Mouse (Mus musculus) urinary bladder, postnatal 10 days (tissue): Measurements from ENCODE around the gene Rasd1.
"Not testable (repeated sequence)": the region's sequence is repeated elsewhere in the genome, so short reads cannot be mapped to it uniquely, and the experiment has no call there.

ENCODE experiments used
- DNase-seq: peaks from one replicate; pipeline ENCODE4 v3.0.0; 2022; ENCODE audit warnings: low spot score

Rasd1 gene

DNA sequence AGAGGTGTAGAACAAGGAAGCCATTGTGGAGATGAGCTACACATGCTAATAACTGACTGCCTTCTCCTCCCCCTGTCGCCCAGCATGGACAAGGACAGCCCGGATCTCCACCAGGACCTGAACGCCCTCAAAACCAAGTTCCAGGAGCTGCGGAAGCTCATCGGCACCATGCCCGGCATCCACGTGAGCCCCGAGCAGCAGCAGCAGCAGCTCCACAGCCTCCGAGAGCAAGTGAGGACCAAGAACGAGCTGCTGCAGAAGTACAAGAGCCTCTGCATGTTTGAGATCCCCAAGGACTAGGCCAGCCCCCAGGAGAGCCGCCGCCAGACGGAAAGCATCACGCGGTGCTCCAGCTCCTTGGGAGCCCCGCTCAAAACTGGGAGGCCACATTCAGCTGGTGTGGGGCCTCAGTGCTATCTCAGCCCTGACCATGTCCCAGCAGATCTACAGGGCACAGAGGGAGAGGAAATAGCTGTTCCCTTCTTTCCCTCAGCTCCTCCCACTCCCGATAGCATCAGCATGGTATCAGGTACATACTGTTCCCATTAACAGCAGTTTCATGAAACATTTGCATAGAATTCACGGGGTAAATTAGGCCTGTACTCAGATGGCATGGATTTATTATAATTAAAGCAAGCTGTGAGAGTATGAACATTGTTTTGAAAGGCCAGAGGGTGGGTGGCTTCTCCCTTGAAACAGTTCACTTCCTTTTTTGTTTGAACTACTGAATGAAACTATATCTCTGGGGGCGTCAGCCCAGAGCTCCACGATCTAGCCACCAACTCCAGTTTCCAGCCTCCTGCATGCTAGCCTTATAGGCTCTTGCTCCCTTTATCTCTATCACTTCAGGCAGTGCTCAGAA, 4.0 kb downstream of the Rasd1 start:
- DNase-seq = no peak

DNA sequence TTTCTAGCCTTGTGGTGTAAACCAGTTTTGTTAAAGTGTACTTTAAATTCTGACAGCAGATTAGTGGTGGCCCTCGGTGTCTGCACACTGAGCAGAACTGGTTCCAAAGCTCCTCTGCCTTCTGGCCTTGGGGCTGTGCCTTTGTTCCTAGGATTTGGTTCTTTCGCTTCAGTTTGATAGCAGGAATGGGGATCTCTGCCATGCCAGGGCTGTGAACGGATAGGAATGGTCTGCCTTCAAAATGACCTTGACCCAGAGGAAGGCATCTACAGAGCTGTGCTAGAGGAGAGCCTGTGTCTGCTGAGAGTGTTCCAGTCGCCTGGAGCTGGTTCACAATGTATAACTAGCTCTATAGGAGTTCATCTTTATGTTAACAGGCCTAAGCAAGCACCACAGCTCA, 5.3 kb downstream of the Rasd1 start:
- no peak for DNase-seq

DNA sequence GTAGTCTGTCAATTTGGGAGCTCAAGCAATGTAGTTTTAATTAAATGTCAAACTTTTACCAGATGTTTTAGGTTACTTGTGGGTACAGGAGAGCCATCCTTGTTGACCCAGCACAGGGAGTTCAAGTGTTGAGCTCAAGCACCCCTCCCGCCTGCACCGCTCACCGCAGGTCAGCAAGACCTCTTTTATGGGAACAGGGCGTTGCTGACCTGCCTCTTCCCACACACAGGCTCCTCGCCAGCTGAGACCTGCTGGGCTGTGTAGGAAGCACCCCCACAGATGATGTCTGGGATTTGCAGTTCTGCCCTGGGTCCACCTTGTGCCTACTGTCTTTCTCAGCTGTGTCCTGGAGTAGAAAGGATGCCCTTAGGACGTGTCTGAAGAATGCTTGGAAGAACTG, 8.0 kb downstream of the Rasd1 start:
- no peak for DNase-seq

DNA sequence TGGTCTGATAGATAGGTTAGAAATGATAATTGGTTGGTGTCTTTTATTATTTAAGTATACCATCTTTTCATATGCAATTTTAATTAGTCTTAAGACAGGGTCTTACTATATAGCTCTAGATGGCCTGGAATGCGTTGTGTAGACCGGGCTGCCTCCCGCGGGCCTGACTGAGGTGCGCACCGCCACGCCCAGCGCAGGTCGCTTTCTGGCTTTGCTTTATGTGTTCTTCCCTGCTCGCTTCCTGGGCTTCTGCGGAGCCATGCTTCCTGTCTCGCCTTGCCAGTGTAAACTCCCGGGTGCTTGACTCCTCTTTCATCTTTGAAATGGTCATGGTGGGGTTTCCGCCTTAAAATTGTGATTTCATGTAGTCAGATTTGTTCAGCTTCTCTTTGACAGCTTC, 11.9 kb downstream of the Rasd1 start:
- DNase-seq = no peak

DNA sequence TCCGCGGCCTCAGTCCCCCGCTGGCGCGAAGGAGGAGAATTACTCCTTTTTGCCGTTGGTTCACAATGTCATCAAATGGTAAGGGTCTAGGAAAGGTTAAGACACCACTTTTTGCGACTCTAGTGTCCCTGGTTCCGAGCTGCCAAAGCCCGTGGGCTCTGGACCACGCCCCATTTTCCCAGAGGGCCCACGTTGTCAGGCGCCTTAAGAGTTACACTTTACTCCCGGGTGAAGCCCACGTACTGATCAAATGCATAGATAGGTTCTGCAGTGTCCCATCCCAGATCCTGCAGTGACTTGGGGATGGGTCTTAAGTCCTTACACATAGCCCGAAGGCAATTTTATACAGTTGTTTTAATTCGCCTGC, 16.4 kb downstream of the Rasd1 start:
- DNase-seq = no peak

DNA sequence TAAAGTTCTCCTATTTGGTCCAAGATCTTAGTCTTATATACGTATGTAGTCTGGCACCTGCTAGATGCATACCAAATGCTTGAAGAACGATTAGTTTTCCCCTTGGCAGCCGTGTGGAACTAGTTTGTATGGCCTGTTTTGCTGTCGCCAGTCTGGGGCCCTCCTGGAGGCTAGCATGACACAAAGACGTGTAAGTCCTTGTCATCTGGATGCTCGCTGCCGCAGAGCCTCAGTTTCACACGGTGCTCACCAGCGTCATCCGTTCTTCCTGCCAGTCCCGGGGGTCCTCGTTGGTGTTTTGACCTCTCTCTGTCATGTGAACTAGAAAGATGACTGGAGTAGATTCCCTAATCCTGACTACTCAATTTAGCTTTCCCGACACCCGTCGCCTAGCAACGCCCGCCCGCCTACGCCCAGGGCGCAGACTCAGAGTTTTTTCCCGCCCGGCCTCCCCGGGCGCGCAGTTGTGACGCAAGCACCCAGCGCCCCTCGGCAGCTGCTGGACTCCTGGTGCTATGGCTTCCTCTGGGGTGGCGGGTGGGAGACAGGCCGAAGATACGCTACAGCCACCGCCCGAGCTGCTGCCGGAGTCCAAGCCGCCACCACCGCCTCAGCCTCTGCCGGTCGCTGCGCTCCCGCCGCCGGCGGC, 16.9 kb downstream of the Rasd1 start, which contains the start of gene Med9:
TSS of gene Med9 (plus strand) at position 455 of the 649 bp plus-strand sequence.
- peak; percentile 87 for DNase-seq

DNA sequence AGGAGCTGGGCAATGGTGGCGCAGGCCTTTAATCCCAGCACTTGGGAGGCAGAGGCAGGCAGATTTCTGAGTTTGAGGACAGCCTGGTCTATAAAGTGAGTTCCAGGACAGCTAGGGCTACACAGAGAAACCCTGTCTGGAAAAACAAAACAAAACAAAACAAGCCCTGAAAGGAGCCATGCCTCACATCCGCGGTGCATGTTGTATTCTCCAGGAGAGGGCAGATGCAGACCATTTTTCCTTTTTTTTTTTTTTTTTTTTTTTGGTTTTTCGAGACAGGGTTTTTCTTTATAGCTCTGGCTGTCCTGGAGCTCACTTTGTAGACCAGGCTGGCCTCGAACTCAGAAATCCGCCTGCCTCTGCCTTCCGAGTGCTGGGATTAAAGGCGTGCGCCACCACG, 19.9 kb downstream of the Rasd1 start:
- not testable (repeated sequence) for DNase-seq

DNA sequence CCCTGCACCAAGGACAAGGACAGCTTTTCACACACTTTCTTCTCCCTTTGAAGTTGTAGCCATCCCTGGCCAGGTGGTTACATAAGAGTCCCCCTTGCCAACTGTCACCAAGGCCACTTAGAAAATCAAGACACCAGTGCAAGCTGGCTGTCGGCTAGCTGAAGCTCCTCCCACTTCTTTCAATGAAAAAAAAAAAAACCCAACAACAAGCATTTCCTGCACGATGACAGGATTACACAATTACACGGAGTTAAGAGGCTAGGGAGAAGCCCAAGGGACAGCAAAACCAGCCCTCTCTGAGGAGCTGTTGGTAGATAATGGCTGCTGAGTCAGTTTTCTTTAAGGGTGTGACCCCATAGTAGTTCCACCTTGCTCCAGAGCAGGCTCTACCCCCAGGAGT, 23.4 kb downstream of the Rasd1 start:
- DNase-seq = no peak

DNA sequence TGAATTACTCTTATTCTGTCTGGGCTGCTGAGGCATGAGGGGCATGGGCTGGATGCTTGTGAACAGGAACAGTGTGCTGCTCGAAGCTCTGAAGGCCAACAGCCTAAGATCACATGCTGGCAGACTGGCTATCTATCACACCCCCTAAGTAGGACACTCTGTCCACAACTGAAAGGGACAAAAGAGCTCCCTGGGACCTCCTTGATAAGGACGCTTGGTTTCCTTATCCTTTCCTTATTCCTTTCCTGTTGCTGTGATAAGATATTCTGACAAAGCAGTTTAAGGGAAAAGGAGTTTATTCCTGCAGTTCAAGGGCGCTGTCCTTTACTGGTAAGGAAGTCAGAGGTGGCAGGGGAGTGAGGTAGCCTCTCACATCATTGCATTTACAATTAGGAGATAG, 24.1 kb downstream of the Rasd1 start:
- no peak for DNase-seq

DNA sequence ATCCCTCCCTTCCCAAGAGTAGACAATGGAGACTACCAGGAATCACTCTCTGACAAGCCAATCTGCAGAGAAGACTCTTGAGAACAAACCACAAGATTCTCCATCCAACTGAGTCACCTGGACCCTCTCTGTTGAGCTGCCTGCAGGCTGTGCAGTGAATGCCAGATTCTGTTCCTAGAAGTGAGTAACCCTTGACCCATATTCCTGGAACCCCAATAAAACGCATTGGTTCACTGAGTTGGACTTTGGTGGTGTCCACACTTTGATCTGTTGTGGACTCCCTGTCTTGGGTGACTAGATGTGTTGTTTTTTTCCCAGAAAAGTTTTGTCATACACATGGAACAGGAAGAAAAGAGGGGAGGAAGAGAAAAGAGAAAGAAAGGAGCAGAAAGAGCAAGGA, 24.9 kb downstream of the Rasd1 start:
- no peak for DNase-seq

DNA sequence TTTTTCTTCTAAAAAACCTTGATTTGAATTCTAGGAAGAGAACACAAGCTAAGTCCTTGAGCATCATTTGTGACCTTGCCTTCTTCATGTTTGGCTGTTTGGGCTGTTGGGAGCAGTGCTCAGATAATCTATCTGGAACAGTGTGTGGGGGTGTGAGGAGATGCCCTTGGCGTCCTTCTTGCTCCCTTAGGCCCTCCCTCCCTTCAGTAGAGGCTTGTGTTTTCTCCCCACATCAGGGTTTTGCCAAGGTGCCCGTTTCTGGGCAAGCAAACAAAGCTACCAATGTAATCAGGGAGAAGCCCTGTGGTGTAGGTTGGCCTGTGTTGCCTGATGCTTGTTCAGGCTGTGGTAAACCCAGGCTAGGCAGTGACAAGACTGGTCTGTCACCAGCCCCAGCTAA, 27.1 kb downstream of the Rasd1 start:
- DNase-seq = no peak

DNA sequence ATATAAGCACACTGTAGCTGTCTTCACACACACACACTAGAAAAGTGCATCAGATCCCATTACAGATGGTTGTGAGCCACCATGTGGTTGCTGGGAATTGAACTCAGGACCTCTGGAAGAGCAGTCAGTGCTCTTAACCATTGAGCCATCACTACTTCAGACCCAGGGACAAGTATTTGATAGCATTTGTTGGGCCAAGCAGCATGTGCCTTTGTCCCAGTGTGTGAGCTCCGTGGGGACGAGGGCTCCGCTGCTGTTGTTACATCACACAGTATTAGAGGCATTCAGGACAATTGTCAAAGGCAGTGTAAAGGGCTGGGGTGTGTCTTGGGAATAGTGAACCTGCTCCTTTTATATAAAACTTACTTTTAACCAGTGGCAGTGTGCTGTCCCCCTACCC, 27.7 kb downstream of the Rasd1 start:
- no peak for DNase-seq

DNA sequence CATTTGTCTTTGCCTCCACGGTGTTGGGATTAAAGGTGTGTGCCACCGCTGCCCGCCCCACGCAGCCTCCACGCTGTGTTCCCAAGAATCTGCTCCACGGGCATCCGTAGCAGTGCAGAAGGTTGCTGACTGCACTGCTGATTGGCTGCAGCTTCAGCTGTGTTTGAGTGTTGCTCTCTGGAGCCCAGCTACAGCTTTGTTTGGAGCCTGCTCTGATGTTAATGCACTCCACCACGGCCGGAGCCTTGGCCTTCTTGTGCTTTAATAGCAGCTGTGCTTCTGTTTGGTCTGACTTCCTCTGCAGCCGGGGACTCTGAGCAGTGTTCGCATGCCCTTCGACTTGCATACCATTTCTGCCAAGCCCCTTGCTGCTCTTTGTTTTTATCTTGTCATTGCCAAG, 30.8 kb downstream of the Rasd1 start:
- no peak for DNase-seq

DNA sequence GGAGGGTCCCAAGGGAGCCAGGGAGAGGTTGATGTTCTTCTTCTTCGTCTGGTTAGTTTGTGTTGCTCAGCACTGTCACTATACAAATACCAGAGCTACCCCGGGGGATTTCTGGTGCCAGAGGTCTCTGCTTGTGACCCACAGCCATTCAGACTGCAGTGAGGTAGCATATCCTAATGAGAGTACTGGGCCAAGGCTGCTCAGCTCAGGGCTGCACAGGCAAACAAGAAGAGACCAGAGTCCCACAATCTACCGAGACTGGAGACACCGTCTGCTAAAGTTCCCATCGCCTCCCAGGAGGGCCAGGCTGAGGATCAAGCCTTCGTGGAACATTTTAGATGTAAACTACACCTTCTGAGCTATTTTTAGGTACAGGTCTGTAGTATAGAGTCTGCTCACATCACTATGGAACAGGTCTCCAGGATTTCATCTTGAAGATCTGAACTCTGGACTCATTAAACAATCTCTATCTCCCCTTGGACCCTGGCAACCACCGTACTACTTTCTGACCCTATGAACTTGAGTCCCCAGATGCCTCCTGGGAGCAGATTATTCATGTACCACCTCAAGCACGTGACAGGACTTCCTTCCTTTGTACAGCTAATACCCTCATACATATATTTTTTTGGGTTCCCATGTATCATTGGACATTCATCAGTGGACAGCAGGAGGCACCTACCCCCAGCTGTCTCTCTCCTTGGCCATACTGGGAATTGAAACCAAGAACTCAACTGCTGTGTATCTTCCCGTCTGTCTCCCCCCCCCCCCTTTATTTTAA, 32.0 kb downstream of the Rasd1 start:
- no peak for DNase-seq

DNA sequence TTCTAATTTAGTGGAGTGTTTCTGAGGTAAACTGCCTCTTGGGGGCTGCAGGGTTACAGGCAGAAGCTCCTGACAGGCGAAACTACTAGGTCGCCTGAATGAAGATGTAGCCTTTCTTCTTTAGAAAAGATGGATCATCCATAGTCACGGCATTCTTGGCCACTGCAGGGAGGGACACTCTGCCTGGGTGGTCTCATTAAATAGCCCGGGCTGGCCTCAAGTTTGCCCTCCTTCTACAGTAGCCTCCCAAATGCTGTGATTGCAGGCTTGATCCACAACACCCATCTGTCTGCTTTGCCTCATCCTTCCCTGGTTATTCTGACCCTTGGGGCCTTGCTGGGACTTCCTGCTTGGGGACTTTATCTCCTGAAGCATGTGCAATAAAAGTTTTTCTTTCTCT, 34.7 kb downstream of the Rasd1 start:
- DNase-seq = no peak

DNA sequence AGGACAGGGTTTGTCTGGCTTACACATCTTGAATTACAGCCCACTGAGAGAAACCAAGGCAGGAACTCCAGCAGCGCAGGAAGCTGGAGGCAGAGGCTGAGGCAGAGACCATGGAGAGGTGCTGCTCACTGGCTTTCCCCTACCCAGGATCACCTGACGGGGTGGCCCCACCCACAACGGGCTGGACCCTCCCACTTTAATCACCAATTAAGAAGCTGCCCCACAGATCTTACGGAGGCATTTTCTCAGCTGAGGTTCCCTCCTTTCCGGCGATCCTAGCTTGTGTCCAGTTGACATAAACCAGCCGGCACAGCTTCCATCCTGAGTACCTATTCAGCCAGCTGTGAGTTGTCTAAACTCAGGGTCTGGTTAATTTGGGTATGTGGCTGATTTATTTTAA, 43.5 kb downstream of the Rasd1 start:
- no peak for DNase-seq

DNA sequence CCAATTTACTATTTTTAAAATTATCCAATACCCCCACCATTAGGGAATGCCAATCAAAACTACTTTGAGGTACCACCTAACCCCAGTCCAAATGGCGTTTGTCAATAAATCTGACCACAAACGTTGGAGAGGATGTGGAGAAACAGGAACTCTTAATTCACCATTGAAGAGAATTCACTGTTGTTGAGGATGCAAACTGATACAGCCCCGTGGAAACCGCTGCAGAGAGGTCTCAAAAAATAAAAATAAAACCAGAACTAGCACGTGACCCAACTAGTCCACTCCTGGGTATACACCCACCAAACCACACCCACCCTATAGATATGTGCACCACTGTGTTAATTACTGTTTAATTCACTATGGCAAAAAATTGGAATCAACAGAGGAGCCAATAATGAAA, 44.4 kb downstream of the Rasd1 start:
- no peak for DNase-seq

DNA sequence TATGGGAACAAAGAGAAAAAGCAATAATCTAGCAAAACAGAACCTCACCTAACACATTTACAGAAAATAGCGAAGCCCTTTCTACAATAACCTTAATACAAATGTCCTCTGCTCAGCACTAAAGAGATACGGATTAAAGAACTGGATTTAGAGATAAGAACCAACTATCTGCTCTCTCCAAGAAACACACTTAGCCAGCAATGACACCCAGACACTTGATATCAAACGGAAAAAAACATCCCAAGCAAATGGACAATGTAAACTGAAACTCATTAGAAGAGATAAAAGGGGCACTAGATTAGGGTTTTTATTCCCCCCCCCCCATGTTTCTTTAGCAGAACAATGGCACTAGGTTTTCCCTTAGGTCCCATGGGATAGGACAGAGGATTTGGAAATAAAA, 45.3 kb downstream of the Rasd1 start:
- DNase-seq = no peak

DNA sequence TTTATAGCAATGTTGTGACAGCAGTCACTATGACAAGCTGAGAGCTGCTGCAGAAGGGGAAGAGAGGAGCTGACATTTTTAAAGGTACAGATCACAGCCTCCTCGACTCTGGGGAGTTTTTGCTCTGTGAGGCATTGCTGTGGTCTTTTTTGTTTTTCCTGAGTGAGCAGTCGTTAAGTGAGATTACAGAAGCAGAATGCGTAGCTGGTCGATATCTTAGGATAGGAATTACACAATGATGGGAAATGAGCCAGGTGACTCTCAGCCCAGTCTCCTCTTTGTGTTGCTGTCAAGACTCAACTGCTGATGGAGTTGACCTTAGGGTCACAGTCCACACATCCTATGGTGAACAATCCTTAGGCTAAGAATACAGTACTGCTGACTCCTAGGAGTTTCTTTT, 46.7 kb downstream of the Rasd1 start:
- DNase-seq = no peak

DNA sequence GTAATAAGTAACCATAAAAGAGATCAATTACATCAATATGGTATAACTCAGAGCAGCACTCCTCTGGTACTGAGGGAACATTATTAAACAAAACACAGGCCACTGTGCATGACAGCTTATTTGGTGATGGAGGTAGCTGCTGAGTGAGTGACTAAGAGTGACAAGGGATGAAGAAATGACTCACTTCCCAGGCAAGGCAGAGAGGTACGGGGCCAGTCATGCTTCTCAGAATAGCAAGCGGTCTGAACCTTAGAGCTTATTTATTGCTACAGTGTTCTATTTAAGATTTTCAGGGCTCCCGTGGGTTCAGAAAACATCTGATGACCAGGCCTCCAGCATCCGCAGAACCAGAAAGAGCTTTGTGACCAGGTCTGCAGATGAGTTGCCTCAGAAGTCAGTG, 51.0 kb downstream of the Rasd1 start:
- no peak for DNase-seq
